ENCODE assay signal across 9 mouse cellular contexts in the genomic region with DNA sequence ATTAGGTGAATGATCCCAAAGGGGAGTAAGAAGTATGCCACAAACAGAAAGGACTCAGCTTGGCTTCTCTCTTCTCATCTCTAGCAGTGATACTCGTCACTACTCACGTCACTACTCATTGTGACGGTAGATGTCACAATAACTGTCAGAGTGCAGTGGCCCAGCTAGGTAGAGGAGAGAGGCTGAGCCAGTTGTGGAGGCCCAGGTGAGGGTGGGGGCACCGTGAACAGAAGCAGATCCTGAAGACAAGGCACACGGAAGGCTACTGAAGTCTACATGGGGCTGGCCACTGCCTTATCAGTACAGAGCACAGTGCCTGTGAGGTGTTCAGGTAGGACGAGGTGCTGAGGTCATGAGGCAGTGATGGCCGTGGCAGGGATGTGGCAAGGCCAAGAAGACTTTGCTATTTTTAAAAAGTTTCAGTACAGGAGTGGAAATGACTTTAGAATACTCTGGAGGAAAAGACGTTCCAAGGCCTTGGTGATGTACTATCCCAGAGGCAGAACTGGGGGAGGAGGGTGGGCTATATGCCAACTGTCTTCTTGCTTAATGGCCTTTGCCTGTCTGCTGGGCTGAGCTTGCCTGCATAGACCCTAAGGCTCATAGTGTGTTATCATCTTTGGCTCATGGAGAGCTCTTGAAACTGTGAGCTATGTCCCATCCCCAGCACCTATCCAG. TPM values are rescaled to one million over a fixed set of nuclear protein-coding genes. Genes with fewer than 3 reads are reported as not detected.
DNase-seq lines count a peak whose midpoint lies in the region; ATAC-seq and TF ChIP-seq lines count a peak whose summit lies in the region.
"Had no signal": no experiment of that assay in that cellular context is flagged by ENCODE, and none has a peak within 500 bp of the region (broad histone marks: within the 10 kb centered on the region; RNA-seq: fewer than 3 reads in every experiment).

No protein-coding gene starts in this region.

- no peak for ATAC-seq in embryonic facial prominence, embryonic 14.5 days (ENCODE audit: low read depth)
- ATAC-seq in kidney, postnatal 0 days (replicated peaks; ENCODE audit: low FRiP score, low read depth): no peak
- ATAC-seq in forebrain, embryonic 15.5 days (replicated peaks): no peak
- ATAC-seq: Patski had no signal

- TF ChIP-seq CTCF in liver, adult 2 months (IDR thresholded peaks at IDR 0.05; ENCODE audit: low read depth, low read length): no peak
- TF ChIP-seq CTCF in kidney, postnatal 0 days (IDR thresholded peaks at IDR 0.05; ENCODE audit: low read depth): no peak

- peak overlapping the region; percentile 51 for H3K27ac ChIP-seq in liver, adult 2 months (replicated peaks; ENCODE audit: insufficient read depth, low read depth, low read length)
- no peak overlapping the region for H3K27ac ChIP-seq in embryonic facial prominence, embryonic 14.5 days (replicated peaks; ENCODE audit: low read depth, low read length)
- no peak overlapping the region for H3K27ac ChIP-seq in kidney, postnatal 0 days
- H3K27ac ChIP-seq in forebrain, embryonic 15.5 days (replicated peaks): no peak overlapping the region

- peaks cover 47% of the 10 kb centered on the region for H3K4me1 ChIP-seq in liver, adult 2 months (ENCODE audit: control insufficient read depth, insufficient read depth, low read length)
- peaks cover 64% of the 10 kb centered on the region for H3K4me1 ChIP-seq in embryonic facial prominence, embryonic 14.5 days (ENCODE audit: control insufficient read depth, insufficient read depth, low read length)
- peaks cover 48% of the 10 kb centered on the region for H3K4me1 ChIP-seq in kidney, postnatal 0 days (replicated peaks; ENCODE audit: insufficient read depth, low read length)
- peaks cover 79% of the 10 kb centered on the region for H3K4me1 ChIP-seq in megakaryocyte, embryonic 14.5 days
- H3K4me1 ChIP-seq in forebrain, embryonic 15.5 days: peaks cover 34% of the 10 kb centered on the region

- no peaks in the 10 kb centered on the region for H3K27me3 ChIP-seq in liver, adult 2 months (ENCODE audit: control insufficient read depth, insufficient read depth, low read length)
- H3K27me3 ChIP-seq in embryonic facial prominence, embryonic 14.5 days (replicated peaks; ENCODE audit: control insufficient read depth, insufficient read depth, low read length): no peaks in the 10 kb centered on the region
- no peaks in the 10 kb centered on the region for H3K27me3 ChIP-seq in kidney, postnatal 0 days (ENCODE audit: insufficient read depth, low read length)
- peaks cover 76% of the 10 kb centered on the region for H3K27me3 ChIP-seq in megakaryocyte, embryonic 14.5 days (replicated peaks)
- no peaks in the 10 kb centered on the region for H3K27me3 ChIP-seq in forebrain, embryonic 15.5 days
- H3K27me3 ChIP-seq: Patski had no signal

- H3K9me3 ChIP-seq in embryonic facial prominence, embryonic 14.5 days (ENCODE audit: control insufficient read depth, low read length): no peaks in the 10 kb centered on the region
- H3K9me3 ChIP-seq in kidney, postnatal 0 days (replicated peaks; ENCODE audit: low read length): no peaks in the 10 kb centered on the region
- no peaks in the 10 kb centered on the region for H3K9me3 ChIP-seq in megakaryocyte, embryonic 14.5 days
- H3K9me3 ChIP-seq in forebrain, embryonic 15.5 days: no peaks in the 10 kb centered on the region

- TF ChIP-seq POLR2A in liver, adult 2 months (IDR thresholded peaks at IDR 0.05; ENCODE audit: extremely low read depth, insufficient read depth, low read length): no peak

- WGBS in liver, adult 2 months: 7% methylated on average over 8 of the region's 8 CpGs
- WGBS in embryonic facial prominence, embryonic 14.5 days: 61% methylated on average over 8 of the region's 8 CpGs
- 43% methylated on average over 8 of the region's 8 CpGs for WGBS in kidney, postnatal 0 days
- 73% methylated on average over 8 of the region's 8 CpGs for WGBS in forebrain, embryonic 15.5 days

- peaks cover 49% of the 10 kb centered on the region; the same call in 1 of the 2 replicates for H3K79me2 ChIP-seq in liver, adult 2 months (ENCODE audit: control insufficient read depth, insufficient read depth, low read length)

- H3K36me3 ChIP-seq in liver, adult 2 months (ENCODE audit: control insufficient read depth, insufficient read depth, low read length): no peaks in the 10 kb centered on the region
- no peaks in the 10 kb centered on the region for H3K36me3 ChIP-seq in embryonic facial prominence, embryonic 14.5 days (ENCODE audit: control insufficient read depth, insufficient read depth, low read length)
- no peaks in the 10 kb centered on the region for H3K36me3 ChIP-seq in kidney, postnatal 0 days (ENCODE audit: insufficient read depth, low read length)
- no peaks in the 10 kb centered on the region for H3K36me3 ChIP-seq in megakaryocyte, embryonic 14.5 days (replicated peaks; ENCODE audit: low read length)
- H3K36me3 ChIP-seq in forebrain, embryonic 15.5 days: no peaks in the 10 kb centered on the region

- H3K9ac ChIP-seq in liver, adult 2 months (ENCODE audit: low read depth, low read length): peak overlapping the region; percentile 43
- no peak overlapping the region for H3K9ac ChIP-seq in embryonic facial prominence, embryonic 14.5 days (ENCODE audit: low read depth, low read length)
- 0 out of 2 replicates have a peak overlapping the region, but pooled peaks have one; percentile 66 for H3K9ac ChIP-seq in kidney, postnatal 0 days (ENCODE audit: low read depth, low read length)
- no peak overlapping the region for H3K9ac ChIP-seq in forebrain, embryonic 15.5 days (replicated peaks)

- H3K4me2 ChIP-seq in embryonic facial prominence, embryonic 14.5 days (ENCODE audit: low read depth, low read length): peak overlapping the region; percentile 90
- H3K4me2 ChIP-seq in kidney, postnatal 0 days (ENCODE audit: low read length): peak overlapping the region; percentile 67
- no peak overlapping the region for H3K4me2 ChIP-seq in forebrain, embryonic 15.5 days (replicated peaks)

- peak; percentile 66 for DNase-seq in liver, adult 2 months (ENCODE audit: extremely low read depth, low read depth, low spot score)
- DNase-seq in liver: no peak
- no peak for DNase-seq in embryonic facial prominence, embryonic 14.5 days (ENCODE audit: low spot score)
- peak; percentile 46 for DNase-seq in kidney, postnatal 0 days (ENCODE audit: low spot score)
- no peak for DNase-seq in layer of hippocampus, adult 9-10 months (ENCODE audit: low spot score)
- DNase-seq in frontal cortex, adult 2 months (ENCODE audit: extremely low spot score in 1 of 2, low spot score in 1 of 2): no peak

- H3K4me3 ChIP-seq in liver, adult 2 months (ENCODE audit: insufficient read depth, low read depth, low read length): peak overlapping the region; percentile 71
- peak overlapping the region; percentile 79 for H3K4me3 ChIP-seq in embryonic facial prominence, embryonic 14.5 days (ENCODE audit: low read depth, low read length)
- 0 out of 2 replicates have a peak overlapping the region, but pooled peaks have one; percentile 2 for H3K4me3 ChIP-seq in kidney, postnatal 0 days (replicated peaks; ENCODE audit: low read depth, low read length)
- peak overlapping the region; percentile 86 for H3K4me3 ChIP-seq in megakaryocyte, embryonic 14.5 days (replicated peaks)
- H3K4me3 ChIP-seq in forebrain, embryonic 15.5 days: no peak overlapping the region

RNA-seq across cellular contexts. Expression of a gene that starts 2.3 kb away (rescaled TPM):
- 21.0 and 28.6 TPM in 2 replicates for total RNA-seq in liver, adult 2 months (2014; rRNA removed)
- polyA plus RNA-seq in liver, adult 2 months (2012; rRNA removed): 89.3 and 110 TPM in 2 replicates
- 81.8 and 82.6 TPM in 2 replicates for polyA plus RNA-seq in embryonic facial prominence, embryonic 14.5 days (2014; fragmentation: Nextera tagmentation; extraction: Ambion mirVana)
- polyA plus RNA-seq in kidney, postnatal 0 days (2015; fragmentation: Nextera tagmentation; extraction: Ambion mirVana): 77.9 and 80.4 TPM in 2 replicates
- polyA plus RNA-seq in megakaryocyte, embryonic 14.5 days (2012; ENCODE audit: insufficient read depth, low replicate concordance): 10.1 and 63.6 TPM in 2 replicates
- 11.3 and 13.0 TPM in 2 replicates for polyA plus RNA-seq in forebrain, embryonic 15.5 days (2015; fragmentation: Nextera tagmentation; extraction: Ambion mirVana)
- polyA plus RNA-seq in frontal cortex, adult 2 months (2012; rRNA removed): 16.4 and 18.7 TPM in 2 replicates

RNA-seq across cellular contexts. Expression of a gene that starts 29.1 kb away (rescaled TPM):
- total RNA-seq in liver, adult 2 months (2014; rRNA removed): 3.0 and 3.6 TPM in 2 replicates
- 5.0 and 5.9 TPM in 2 replicates for polyA plus RNA-seq in liver, adult 2 months (2012; rRNA removed)
- polyA plus RNA-seq in embryonic facial prominence, embryonic 14.5 days (2014; fragmentation: Nextera tagmentation; extraction: Ambion mirVana): 1.0 and 1.4 TPM in 2 replicates
- 3.1 and 3.4 TPM in 2 replicates for polyA plus RNA-seq in kidney, postnatal 0 days (2015; fragmentation: Nextera tagmentation; extraction: Ambion mirVana)
- polyA plus RNA-seq in megakaryocyte, embryonic 14.5 days (2012; ENCODE audit: insufficient read depth, low replicate concordance): 0.39 TPM in 1 of 2 replicates, not detected in the other
- 0.06 and 0.10 TPM in 2 replicates for polyA plus RNA-seq in forebrain, embryonic 15.5 days (2015; fragmentation: Nextera tagmentation; extraction: Ambion mirVana)
- 0.04 and 0.13 TPM in 2 replicates for polyA plus RNA-seq in frontal cortex, adult 2 months (2012; rRNA removed)

RNA-seq across cellular contexts. Expression of a gene that starts 31.0 kb away (rescaled TPM):
- 3.0 and 6.7 TPM in 2 replicates for total RNA-seq in liver, adult 2 months (2014; rRNA removed)
- polyA plus RNA-seq in liver, adult 2 months (2012; rRNA removed): 16.5 and 24.8 TPM in 2 replicates
- polyA plus RNA-seq in embryonic facial prominence, embryonic 14.5 days (2014; fragmentation: Nextera tagmentation; extraction: Ambion mirVana): 1.5 and 3.2 TPM in 2 replicates
- polyA plus RNA-seq in kidney, postnatal 0 days (2015; fragmentation: Nextera tagmentation; extraction: Ambion mirVana): 19.9 and 22.7 TPM in 2 replicates
- 0.39 TPM in 1 of 2 replicates, not detected in the other for polyA plus RNA-seq in megakaryocyte, embryonic 14.5 days (2012; ENCODE audit: insufficient read depth, low replicate concordance)
- 0.20 and 0.25 TPM in 2 replicates for polyA plus RNA-seq in forebrain, embryonic 15.5 days (2015; fragmentation: Nextera tagmentation; extraction: Ambion mirVana)
- polyA plus RNA-seq in frontal cortex, adult 2 months (2012; rRNA removed): 1.6 and 1.7 TPM in 2 replicates

RNA-seq across cellular contexts. Expression of a gene that starts 37.8 kb away (rescaled TPM):
- 55.9 and 57.1 TPM in 2 replicates for total RNA-seq in liver, adult 2 months (2014; rRNA removed)
- polyA plus RNA-seq in liver, adult 2 months (2012; rRNA removed): 102 and 106 TPM in 2 replicates
- polyA plus RNA-seq in embryonic facial prominence, embryonic 14.5 days (2014; fragmentation: Nextera tagmentation; extraction: Ambion mirVana): 46.4 and 49.0 TPM in 2 replicates
- 69.8 and 71.6 TPM in 2 replicates for polyA plus RNA-seq in kidney, postnatal 0 days (2015; fragmentation: Nextera tagmentation; extraction: Ambion mirVana)
- 41.9 and 48.8 TPM in 2 replicates for polyA plus RNA-seq in megakaryocyte, embryonic 14.5 days (2012; ENCODE audit: insufficient read depth, low replicate concordance)
- 10.8 and 11.5 TPM in 2 replicates for polyA plus RNA-seq in forebrain, embryonic 15.5 days (2015; fragmentation: Nextera tagmentation; extraction: Ambion mirVana)
- 13.2 and 14.2 TPM in 2 replicates for polyA plus RNA-seq in frontal cortex, adult 2 months (2012; rRNA removed)

Comparison
In these comparisons a context has a peak if more than half of its experiments do, and no peak if none do; other contexts are left out.
1. DNase-seq: peak in liver, adult 2 months (single experiment) and kidney, postnatal 0 days (single experiment); none in liver (single experiment), embryonic facial prominence, embryonic 14.5 days (single experiment), layer of hippocampus, adult 9-10 months (single experiment) and frontal cortex, adult 2 months (0 of 2).
2. H3K9ac ChIP-seq: peak in liver, adult 2 months (single experiment) and kidney, postnatal 0 days (single experiment); none in embryonic facial prominence, embryonic 14.5 days (single experiment) and forebrain, embryonic 15.5 days (single experiment).